15 mouse cellular contexts compared by ENCODE assay signal in the genomic region with DNA sequence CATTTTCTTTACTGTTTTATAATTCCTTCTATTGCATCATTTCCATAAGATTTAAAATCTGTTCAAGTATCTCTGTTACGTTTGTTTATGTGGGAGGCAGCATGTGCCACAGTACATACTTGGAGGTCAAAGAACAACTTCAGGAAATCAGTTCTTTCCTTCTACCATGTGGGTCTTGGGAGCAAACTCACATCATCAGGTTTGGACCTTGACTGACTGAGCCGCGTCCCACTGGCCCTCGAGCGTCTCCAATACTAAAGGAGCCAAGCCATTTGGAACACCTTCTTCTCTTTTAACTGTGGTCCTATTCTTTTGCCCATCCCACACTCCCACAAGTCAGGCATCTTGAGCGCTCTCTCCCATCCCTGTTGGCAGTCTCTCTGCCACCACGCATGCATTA.
"Had no signal": no experiment of that assay in that cellular context is flagged by ENCODE, and none has a peak within 500 bp of the region (broad histone marks: within the 10 kb centered on the region; RNA-seq: fewer than 3 reads in every experiment).

No protein-coding gene starts in this region.

- H3K4me2 ChIP-seq: neural tube, embryonic 15.5 days; stomach, embryonic 15.5 days had no signal

- H3K36me3 ChIP-seq: neural tube, embryonic 15.5 days; stomach, embryonic 15.5 days had no signal

- H3K9ac ChIP-seq: neural tube, embryonic 15.5 days; stomach, embryonic 15.5 days had no signal

- H3K27ac ChIP-seq: neural tube, embryonic 15.5 days; stomach, embryonic 15.5 days; stomach, postnatal 0 days had no signal

- DNase-seq: retina, postnatal 1 day; right cerebral cortex, adult 18-20 months; right cerebral cortex, postnatal 14 days; right cerebral cortex, postnatal 25 days; right cerebral cortex, postnatal 4 days; spleen, adult 18-20 months; thymus, adult 18-20 months; thymus, adult 2 months; thymus, postnatal 14 days; thymus, postnatal 25 days; thymus, postnatal 36 days; thymus, postnatal 4 days had no signal

- H3K27me3 ChIP-seq: neural tube, embryonic 15.5 days; stomach, embryonic 15.5 days had no signal

- H3K9me3 ChIP-seq: neural tube, embryonic 15.5 days; stomach, embryonic 15.5 days had no signal

- H3K4me3 ChIP-seq: neural tube, embryonic 15.5 days; stomach, embryonic 15.5 days had no signal

- H3K4me1 ChIP-seq: neural tube, embryonic 15.5 days; stomach, embryonic 15.5 days had no signal
